Comparison of ENCODE assay signal across 9 mouse cellular contexts in genomic region chr12:12263371-12263791, GRCm38 (mm10). TPM values are rescaled to one million over a fixed set of nuclear protein-coding genes. Genes with fewer than 3 reads are reported as not detected.
DNase-seq lines count a peak whose midpoint lies in the region; ATAC-seq and TF ChIP-seq lines count a peak whose summit lies in the region.
"Had no signal": no experiment of that assay in that cellular context is flagged by ENCODE, and none has a peak within 500 bp of the region (broad histone marks: within the 10 kb centered on the region; RNA-seq: fewer than 3 reads in every experiment).

No protein-coding gene starts in this region.

- H3K27ac ChIP-seq in kidney, postnatal 0 days: no peak overlapping the region
- H3K27ac ChIP-seq in cerebellum, adult 2 months (ENCODE audit: insufficient read depth, low read length): no peak overlapping the region
- H3K27ac ChIP-seq in midbrain, embryonic 14.5 days (replicated peaks; ENCODE audit: low read depth, low read length): no peak overlapping the region

- H3K4me1 ChIP-seq in kidney, postnatal 0 days (replicated peaks; ENCODE audit: insufficient read depth, low read length): peaks cover 5% of the 10 kb centered on the region; the same call in 1 of the 2 replicates
- H3K4me1 ChIP-seq in cerebellum, adult 2 months (ENCODE audit: control insufficient read depth, insufficient read depth, low read length): peaks cover 5% of the 10 kb centered on the region; the same call in 1 of the 2 replicates
- peaks cover 31% of the 10 kb centered on the region for H3K4me1 ChIP-seq in midbrain, embryonic 14.5 days (ENCODE audit: control insufficient read depth, insufficient read depth, low read length)

- H3K27me3 ChIP-seq in kidney, postnatal 0 days (ENCODE audit: insufficient read depth, low read length): no peaks in the 10 kb centered on the region
- H3K27me3 ChIP-seq in cerebellum, adult 2 months (ENCODE audit: control insufficient read depth, insufficient read depth, low read length): no peaks in the 10 kb centered on the region
- H3K27me3 ChIP-seq in midbrain, embryonic 14.5 days (ENCODE audit: control insufficient read depth, insufficient read depth, low read length): no peaks in the 10 kb centered on the region

- 0 out of 2 replicates have a peak, but pooled peaks have one; percentile 14 for ATAC-seq in kidney, postnatal 0 days (replicated peaks; ENCODE audit: low FRiP score, low read depth)
- ATAC-seq in midbrain, embryonic 14.5 days (ENCODE audit: low FRiP score, low TSS enrichment): peak; percentile 39
- no peak for ATAC-seq in megakaryocyte progenitor cell, adult 5-6 weeks (replicated peaks; ENCODE audit: poor library complexity)
- ATAC-seq: Patski had no signal

- H3K9me3 ChIP-seq in kidney, postnatal 0 days (replicated peaks; ENCODE audit: low read length): no peaks in the 10 kb centered on the region
- no peaks in the 10 kb centered on the region for H3K9me3 ChIP-seq in midbrain, embryonic 14.5 days (ENCODE audit: control insufficient read depth, low read length)

- WGBS in kidney, postnatal 0 days: 16% methylated on average over 1 of the region's 1 CpGs
- 30% methylated on average over 1 of the region's 1 CpGs for WGBS in cerebellum, adult 2 months
- WGBS in midbrain, embryonic 14.5 days: 0% methylated on average over 1 of the region's 1 CpGs

- no peak overlapping the region for H3K9ac ChIP-seq in kidney, postnatal 0 days (ENCODE audit: low read depth, low read length)
- peak overlapping the region; percentile 81; the same call in 1 of the 2 replicates for H3K9ac ChIP-seq in midbrain, embryonic 14.5 days (replicated peaks; ENCODE audit: low read length)

- H3K36me3 ChIP-seq in kidney, postnatal 0 days (ENCODE audit: insufficient read depth, low read length): no peaks in the 10 kb centered on the region
- H3K36me3 ChIP-seq in midbrain, embryonic 14.5 days (ENCODE audit: control insufficient read depth, insufficient read depth, low read length): no peaks in the 10 kb centered on the region

- DNase-seq in kidney, postnatal 0 days (ENCODE audit: low spot score): peak; percentile 80
- no peak for DNase-seq in kidney, postnatal 25 days
- peak; percentile 28 to 37 for DNase-seq in cerebellum, adult 2 months
- DNase-seq in frontal cortex, postnatal 14 days (ENCODE audit: low spot score in 2 of 2): peak; percentile 35 to 54
- peak; percentile 53 to 62 for DNase-seq in layer of hippocampus, postnatal 36 days
- DNase-seq in midbrain, embryonic 14.5 days: peak; percentile 67
- DNase-seq in urinary bladder, postnatal 14 days (ENCODE audit: low spot score): no peak

- TF ChIP-seq CTCF in kidney, postnatal 0 days (IDR thresholded peaks at IDR 0.05; ENCODE audit: low read depth): no peak
- TF ChIP-seq CTCF in cerebellum, adult 2 months (IDR thresholded peaks at IDR 0.05; ENCODE audit: borderline replicate concordance, insufficient read depth, low read depth, low read length): no peak

- H3K4me3 ChIP-seq in kidney, postnatal 0 days (replicated peaks; ENCODE audit: low read depth, low read length): peak overlapping the region; percentile 64; the same call in 1 of the 2 replicates
- H3K4me3 ChIP-seq in cerebellum, adult 2 months (replicated peaks; ENCODE audit: insufficient read depth, low read depth, low read length): peak overlapping the region; percentile 35
- H3K4me3 ChIP-seq in midbrain, embryonic 14.5 days (replicated peaks; ENCODE audit: low read depth, low read length): peak overlapping the region; percentile 66

- H3K4me2 ChIP-seq in kidney, postnatal 0 days (ENCODE audit: low read length): peak overlapping the region; percentile 89
- H3K4me2 ChIP-seq in midbrain, embryonic 14.5 days (ENCODE audit: low read length): peak overlapping the region; percentile 72

- no peak for TF ChIP-seq POLR2A in cerebellum, adult 2 months (IDR thresholded peaks at IDR 0.05; ENCODE audit: borderline replicate concordance, insufficient read depth, low read length)

RNA-seq across cellular contexts. Expression of gene Fam49a, which starts 1.4 kb away (rescaled TPM):
- polyA plus RNA-seq in kidney, postnatal 0 days (2015; fragmentation: Nextera tagmentation; extraction: Ambion mirVana): 5.6 and 6.2 TPM in 2 replicates
- polyA plus RNA-seq in cerebellum, adult 2 months (2012; rRNA removed): 19.6 and 21.7 TPM in 2 replicates
- 100 to 1,000 TPM; 173 to 178 TPM for total RNA-seq in layer of hippocampus, postnatal 36 days (2021)
- 48.6 and 57.0 TPM in 2 replicates for polyA plus RNA-seq in midbrain, embryonic 14.5 days (2014; fragmentation: Nextera tagmentation; extraction: Ambion mirVana)
- total RNA-seq in megakaryocyte progenitor cell, adult 5-6 weeks (2015): 10.7 and 11.8 TPM in 2 replicates
- total RNA-seq in megakaryocyte progenitor cell, adult 5-6 weeks (2017): 7.2 and 7.5 TPM in 2 replicates

Comparison
In these comparisons a context has a peak if more than half of its experiments do, and no peak if none do; other contexts are left out.
1. DNase-seq: peak in kidney, postnatal 0 days (single experiment), cerebellum, adult 2 months (2 of 2), frontal cortex, postnatal 14 days (2 of 2), layer of hippocampus, postnatal 36 days (2 of 2) and midbrain, embryonic 14.5 days (single experiment); none in kidney, postnatal 25 days (0 of 2) and urinary bladder, postnatal 14 days (single experiment).
2. Peak in every context shown above with its lines, with median percentiles within 50 percentile points of each other: H3K4me3 ChIP-seq.